11 mouse cellular contexts compared by ENCODE assay signal in the genomic region with DNA sequence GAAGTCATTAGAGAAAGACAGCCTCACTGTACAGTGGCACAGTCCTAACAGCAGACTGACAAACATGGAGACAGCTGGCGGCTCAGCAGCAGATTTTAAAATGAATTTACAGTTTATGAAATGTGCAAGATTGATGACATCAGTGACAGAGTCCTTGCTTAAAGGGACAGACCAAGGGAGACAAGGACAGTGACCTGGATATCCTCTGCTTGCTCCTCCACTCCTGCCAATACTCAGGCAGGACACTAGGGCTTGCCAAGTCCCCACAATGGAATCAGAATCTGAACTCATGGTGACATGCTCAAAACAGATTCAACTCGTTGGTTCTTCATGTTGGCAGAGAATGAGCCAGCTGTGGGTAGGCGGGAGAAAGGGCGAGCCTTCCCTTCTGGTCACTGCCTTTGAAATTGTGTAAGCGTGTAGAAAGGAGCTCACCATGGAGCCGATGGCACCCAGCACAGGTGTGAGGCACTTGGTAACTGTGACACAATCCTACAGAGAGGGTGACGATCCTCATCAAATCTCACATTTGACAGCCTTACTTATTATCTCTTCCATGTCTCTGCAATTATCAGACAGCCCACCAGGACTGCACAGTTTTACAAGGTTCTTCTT.
DNase-seq lines count a peak whose midpoint lies in the region.
"Had no signal": no experiment of that assay in that cellular context is flagged by ENCODE, and none has a peak within 500 bp of the region (broad histone marks: within the 10 kb centered on the region; RNA-seq: fewer than 3 reads in every experiment).

No protein-coding gene starts in this region.

- DNase-seq in cerebellum, adult 11-12 months: peak; percentile 19
- DNase-seq in cerebellum, postnatal 4 days (ENCODE audit: low spot score in 2 of 2): no peak
- peak; percentile 2 for DNase-seq in kidney, adult 9 months
- no peak for DNase-seq in kidney, adult 8-10 months
- DNase-seq in adrenal gland, adult 8-10 months: peak; percentile 49
- peak; percentile 35 for DNase-seq in cerebellum, adult 9-11 months
- no peak for DNase-seq in embryo, embryonic 11 days
- no peak for DNase-seq in left cerebral cortex, adult 8-10 months (ENCODE audit: low spot score in 2 of 2)
- DNase-seq: heart, adult 2 months; lung, postnatal 10 days; spleen, adult 18-20 months had no signal

Comparison
In these comparisons a context has a peak if more than half of its experiments do, and no peak if none do; other contexts are left out.
1. DNase-seq: peak in cerebellum, adult 11-12 months (single experiment), kidney, adult 9 months (single experiment), adrenal gland, adult 8-10 months (single experiment) and cerebellum, adult 9-11 months (single experiment); none in cerebellum, postnatal 4 days (0 of 2), kidney, adult 8-10 months (0 of 2), embryo, embryonic 11 days (single experiment) and left cerebral cortex, adult 8-10 months (0 of 2).